Mouse (Mus musculus) erythroid progenitor cell, adult 5-6 weeks (primary cell): ENCODE data around the gene C130074G19Rik. TPM values are rescaled to one million over a fixed set of nuclear protein-coding genes. Genes with fewer than 3 reads are reported as not detected.

Source experiments
- ATAC-seq: replicated peaks from 2 replicates; pipeline ENCODE4 v1.8.0; 2016; ENCODE audit warnings: moderate number of reproducible peaks, mild to moderate bottlenecking, moderate TSS enrichment, inconsistent platforms; ENCODE audit not compliant: poor library complexity, low FRiP score, severe bottlenecking
- total RNA-seq, 2 experiments: library from RNA; stranded (forward) in 1 of 2; stranded (reverse) in 1 of 2; fragments of 150-400 nt in 1 of 2; fragments of 186-747, 209-891 nt in 1 of 2; gene quantifications; 2 replicates each; pipeline versions ENCODE4 v1.2.3 to v1.2.4; 2015 to 2017; ENCODE audit warnings: low replicate concordance in 2 of 2

The C130074G19Rik gene
- total RNA-seq, 2 experiments from 2014 or later: not detected

- peak; percentile 25 for ATAC-seq
These were observed 36.8 kb downstream of the C130074G19Rik start, which contains the start of gene Marc2 for GRCm38 (mm10) chr1:184846092-184846750. TSS of gene Marc2 (minus strand) at chr1:184846451.

DNA sequence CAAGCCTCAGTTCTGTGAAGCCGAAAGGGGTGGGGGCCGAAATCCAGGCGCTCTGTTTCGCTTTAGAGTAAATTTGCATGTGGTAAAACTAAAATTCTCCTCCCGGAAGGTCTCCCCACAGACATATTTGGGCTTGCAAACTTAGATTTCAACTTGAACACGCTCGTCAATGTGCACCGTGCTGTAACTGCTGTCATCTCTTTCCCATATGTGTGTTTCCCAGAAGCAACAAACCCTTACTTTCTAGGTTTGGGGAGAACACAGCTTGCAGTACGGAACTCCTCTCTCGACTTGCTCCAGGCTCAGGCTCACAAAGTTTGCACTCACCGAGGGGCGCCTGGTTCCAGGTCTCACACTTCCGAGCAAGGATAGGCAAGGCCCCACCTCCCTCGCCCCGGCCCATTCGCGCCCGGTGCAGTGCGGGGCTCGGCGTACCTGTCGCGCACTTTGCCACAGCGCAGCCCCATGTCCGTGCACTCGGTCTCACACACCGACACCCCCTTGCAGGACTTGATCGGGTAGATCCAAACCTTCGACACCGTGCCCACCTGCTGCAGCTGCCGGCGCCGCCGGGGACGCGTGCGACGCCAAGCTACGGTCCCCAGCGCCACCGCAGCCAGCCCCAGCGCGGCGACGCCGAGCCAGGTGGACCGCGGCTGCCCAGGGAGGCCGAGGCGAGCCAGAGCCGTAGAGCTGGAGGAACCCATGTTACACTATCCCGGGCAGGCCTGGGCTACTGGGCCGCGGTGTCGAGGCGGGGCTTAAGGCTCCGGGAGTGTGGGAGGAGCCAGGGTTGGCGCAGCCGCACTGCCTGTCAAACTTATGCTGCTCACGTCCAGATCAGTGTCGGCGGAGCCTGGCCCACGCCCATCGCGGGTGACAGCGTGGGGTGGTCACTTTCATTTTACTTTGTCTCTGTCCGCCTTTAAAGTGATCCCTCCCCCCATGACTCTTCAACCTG is 37.6 kb downstream of the C130074G19Rik start:
- ATAC-seq: peak; percentile 95

DNA sequence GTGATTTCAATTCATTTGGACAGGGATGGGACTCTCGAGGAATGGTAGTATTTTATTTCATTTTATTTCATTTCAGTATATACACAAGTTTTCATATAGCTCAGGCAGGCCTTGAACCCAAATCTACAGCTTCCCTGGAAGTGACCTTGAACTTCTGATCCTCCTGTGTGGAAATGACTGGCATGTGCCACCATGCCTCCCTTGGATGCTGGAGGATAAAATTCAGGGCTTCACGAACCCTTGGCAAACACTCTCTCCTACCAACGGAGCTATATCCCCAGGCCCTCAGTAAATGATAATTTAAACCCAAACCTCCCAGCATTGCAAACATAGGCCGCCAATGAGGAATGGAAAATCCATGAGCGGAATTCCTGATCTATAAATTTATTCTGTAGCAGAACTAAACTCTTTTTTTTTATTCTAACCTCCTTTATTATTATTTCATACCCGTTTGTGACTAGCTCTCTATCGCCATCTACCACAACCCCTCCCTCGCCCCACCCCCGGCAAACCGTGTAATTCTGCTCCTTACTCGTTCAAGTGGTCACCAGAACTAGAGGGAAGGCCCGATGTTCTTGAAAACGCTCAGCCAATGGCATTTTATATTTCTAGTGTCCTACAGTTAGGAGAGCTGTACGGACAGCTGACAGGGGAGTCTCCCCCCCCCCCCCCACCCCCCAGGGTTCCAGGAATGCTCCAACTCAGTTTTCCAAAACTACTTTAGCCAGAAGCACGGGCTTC is 38.5 kb downstream of the C130074G19Rik start:
- ATAC-seq: no peak

- ATAC-seq: no peak
These were observed 45.4 kb downstream of the C130074G19Rik start for GRCm38 (mm10) chr1:184837649-184838048.

DNA sequence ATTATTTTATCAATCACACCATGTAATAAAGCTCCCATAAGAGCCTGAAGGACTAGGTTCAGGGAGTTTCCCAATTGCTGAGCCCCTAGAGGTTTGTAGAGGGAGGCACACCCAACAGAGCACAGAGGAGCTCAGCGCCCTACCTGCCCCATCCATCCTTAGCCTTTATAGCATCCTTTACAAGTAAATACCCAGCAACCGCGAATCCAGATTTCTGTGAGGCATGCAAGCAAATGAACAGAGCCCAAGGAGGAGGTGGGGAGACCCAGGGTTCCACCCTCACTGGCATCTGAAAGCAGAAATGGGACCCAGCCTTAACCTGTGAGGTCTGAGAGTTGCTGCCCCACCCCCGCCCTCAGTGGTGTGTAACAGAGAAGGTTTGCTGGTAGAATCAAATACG is 46.7 kb downstream of the C130074G19Rik start:
- ATAC-seq: no peak

DNA sequence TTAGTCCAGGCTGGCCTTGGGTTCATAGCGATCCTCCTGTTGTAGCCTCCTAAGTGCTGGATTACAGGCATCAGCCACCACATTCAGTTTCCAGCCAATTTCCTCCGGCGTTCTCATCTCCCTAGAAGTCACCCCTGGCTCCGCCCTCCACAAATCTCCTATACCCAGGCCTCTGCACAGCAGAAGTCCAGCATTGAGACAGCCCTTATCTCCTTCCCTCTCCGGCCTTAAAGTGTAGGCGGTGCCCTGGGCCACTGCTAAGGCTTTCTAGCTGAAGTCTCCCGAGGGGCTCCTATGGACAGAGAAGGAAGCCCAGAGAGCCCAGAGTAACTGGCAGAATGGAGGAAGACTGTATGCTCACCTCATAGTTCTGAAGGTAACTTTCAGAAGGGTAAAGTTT is 49.5 kb downstream of the C130074G19Rik start:
- ATAC-seq: no peak

DNA sequence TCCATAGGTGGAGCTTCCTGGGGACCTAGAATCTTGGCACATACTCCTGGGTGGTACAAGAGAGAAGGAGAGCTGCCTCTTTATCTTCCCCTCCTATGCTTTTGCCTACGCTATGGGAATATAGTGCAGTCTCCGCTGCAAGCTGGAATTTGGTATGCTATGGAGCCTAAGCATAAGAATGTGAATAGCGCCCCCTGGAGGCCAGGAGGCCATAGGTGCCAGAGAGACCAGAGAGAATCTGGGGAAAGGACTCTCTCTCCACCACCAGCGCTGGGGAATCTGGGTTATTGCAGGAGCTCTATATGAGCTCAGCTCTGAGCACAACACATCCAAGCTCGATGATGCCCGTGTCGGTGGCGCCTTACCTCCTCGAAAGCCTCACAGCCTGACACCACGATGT is 50.8 kb downstream of the C130074G19Rik start:
- ATAC-seq: 0 out of 2 replicates have a peak, but pooled peaks have one; percentile 41

DNA sequence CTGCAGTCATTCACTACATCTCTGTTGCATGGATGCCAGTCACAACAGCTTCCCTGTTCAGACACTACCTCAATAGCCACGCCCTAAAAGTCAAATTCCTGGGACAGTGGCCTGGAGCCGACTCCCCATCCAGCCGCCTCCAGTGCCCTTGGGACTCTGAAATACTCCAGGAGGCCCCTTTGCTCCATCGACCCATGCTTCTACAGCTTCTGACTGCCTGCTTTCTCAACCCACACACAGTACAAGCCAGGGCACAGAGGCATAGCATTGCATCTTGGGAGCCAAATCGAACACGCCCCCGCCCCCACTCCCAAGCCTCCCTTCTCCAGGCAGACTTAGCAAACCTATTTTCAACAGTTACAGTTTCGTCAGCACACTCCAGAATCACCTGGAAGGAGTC is 53.1 kb downstream of the C130074G19Rik start:
- ATAC-seq: no peak

- ATAC-seq: no peak
These were observed 55.8 kb downstream of the C130074G19Rik start for GRCm38 (mm10) chr1:184827175-184827701.

GRCm38 (mm10) chr1:184825093-184825492 is 57.9 kb downstream of the C130074G19Rik start:
- peak; percentile 60; the same call in 1 of the 2 replicates for ATAC-seq

DNA sequence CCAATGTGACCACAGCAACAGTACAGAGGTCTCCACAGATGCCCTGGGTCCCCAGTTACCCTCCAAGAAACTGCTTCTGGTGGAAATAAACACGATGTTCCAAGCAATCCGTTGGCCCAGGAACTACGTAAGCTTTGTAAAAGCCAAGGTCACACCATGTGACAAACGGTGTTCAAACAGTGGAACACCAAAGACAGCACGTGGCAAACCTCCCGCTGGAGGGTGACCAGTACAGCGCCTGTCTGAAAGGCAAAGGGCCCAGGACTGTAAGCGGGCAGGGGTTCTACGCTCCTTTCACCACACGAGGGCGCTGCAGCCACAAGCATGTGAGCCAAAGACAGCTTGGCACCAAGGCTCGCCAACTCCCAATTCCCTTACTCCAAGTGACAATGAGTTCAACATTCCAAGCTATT is 58.6 kb downstream of the C130074G19Rik start:
- peak; percentile 87 for ATAC-seq

DNA sequence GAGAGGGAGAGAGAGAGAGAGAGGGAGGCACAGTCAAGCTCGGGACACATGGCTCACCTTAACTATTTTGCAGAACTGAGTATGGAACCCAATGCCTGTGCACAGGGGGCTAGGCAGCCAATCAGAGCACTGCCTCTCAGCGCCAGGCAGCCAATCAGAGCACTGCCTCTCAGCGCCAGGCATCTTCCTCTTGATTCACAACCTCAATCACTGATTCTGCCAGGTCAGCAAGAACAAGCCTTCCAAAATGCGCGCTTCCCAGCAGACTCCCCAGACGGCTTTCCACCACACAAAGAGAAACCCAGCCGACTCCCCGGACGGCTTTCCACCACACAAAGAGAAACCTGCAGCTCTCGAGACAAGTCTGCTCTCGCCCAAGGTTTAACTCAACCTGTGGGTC is 60.3 kb downstream of the C130074G19Rik start:
- ATAC-seq: no peak

Other genes with a start within 250 kb of the C130074G19Rik start
- 3.8 and 6.1 TPM in 2 replicates for gene Hlx, start 150.6 kb downstream of the C130074G19Rik start, total RNA-seq (2015; ENCODE audit: low replicate concordance)
- gene Hlx, start 150.6 kb downstream of the C130074G19Rik start, total RNA-seq (2017; ENCODE audit: low replicate concordance): 1.9 and 7.3 TPM in 2 replicates
- gene Marc1, start 71.9 kb downstream of the C130074G19Rik start, total RNA-seq (2015; ENCODE audit: low replicate concordance): 1.3 TPM in 1 of 2 replicates, not detected in the other
- gene Marc1, start 71.9 kb downstream of the C130074G19Rik start, total RNA-seq (2017; ENCODE audit: low replicate concordance): 0.64 TPM in 1 of 2 replicates, not detected in the other
- gene Marc2, start 36.8 kb downstream of the C130074G19Rik start, total RNA-seq (2015; ENCODE audit: low replicate concordance): 59.5 and 93.9 TPM in 2 replicates
- gene Marc2, start 36.8 kb downstream of the C130074G19Rik start, total RNA-seq (2017; ENCODE audit: low replicate concordance): 10.8 and 24.5 TPM in 2 replicates
- not detected in 2 replicates for gene Mark1, start 116.4 kb upstream of the C130074G19Rik start, total RNA-seq (2015; ENCODE audit: low replicate concordance)
- gene Mark1, start 116.4 kb upstream of the C130074G19Rik start, total RNA-seq (2017; ENCODE audit: low replicate concordance): not detected in 2 replicates